Mouse (Mus musculus) heart, postnatal 0 days (tissue): ENCODE results near the gene Trim26. TPM values are rescaled to one million over a fixed set of nuclear protein-coding genes. Genes with fewer than 3 reads are reported as not detected.

Experiments used
- ATAC-seq: fragments of 200-750 bp; cut with Nextera tagmentation; 2 replicates; pipeline ENCODE4 v1.8.0; 2017; ENCODE audit warnings: low read depth, moderate number of reproducible peaks, moderate library complexity; ENCODE audit not compliant: insufficient read depth
- DNase-seq: peaks from one replicate; pipeline ENCODE4 v3.0.0-alpha.2; 2016; ENCODE audit warnings: low spot score
- H3K27ac ChIP-seq: fragments of 300-500 bp; sonication (generic); 2 replicates; pipeline ENCODE4 v1.5.1; 2014; ENCODE audit warnings: low read depth, mild to moderate bottlenecking
- H3K27me3 ChIP-seq: fragments of 300-500 bp; sonication (generic); 2 replicates; pipeline ENCODE4 v1.6.1; 2014; ENCODE audit warnings: low read length, mixed read lengths; ENCODE audit not compliant: control insufficient read depth, insufficient read depth
- H3K36me3 ChIP-seq: fragments of 300-500 bp; sonication (generic); replicated peaks from 2 replicates; pipeline ENCODE4 v1.6.1; 2014; ENCODE audit warnings: low read length, mixed read lengths; ENCODE audit not compliant: control insufficient read depth, insufficient read depth
- H3K4me1 ChIP-seq: fragments of 300-500 bp; sonication (generic); 2 replicates; pipeline ENCODE4 v1.6.1; 2014; ENCODE audit warnings: antibody characterized with exemption; ENCODE audit not compliant: control insufficient read depth, insufficient read depth
- H3K4me2 ChIP-seq: fragments of 300-500 bp; sonication (generic); 2 replicates; pipeline ENCODE4 v1.6.1; 2014; ENCODE audit warnings: low read depth, mild to moderate bottlenecking, low read length, moderate library complexity
- H3K4me3 ChIP-seq: fragments of 300-500 bp; sonication (generic); 2 replicates; pipeline ENCODE4 v1.5.1; 2014; ENCODE audit warnings: low read depth, low read length
- H3K9ac ChIP-seq: fragments of 300-500 bp; sonication (generic); replicated peaks from 2 replicates; pipeline ENCODE4 v1.6.1; 2014; ENCODE audit warnings: low read depth, low read length, mixed read lengths
- H3K9me3 ChIP-seq: fragments of 300-500 bp; sonication (generic); replicated peaks from 2 replicates; pipeline ENCODE4 v1.6.1; 2016; ENCODE audit warnings: low read length; ENCODE audit not compliant: control insufficient read depth
- CTCF ChIP-seq: IDR thresholded peaks from 2 replicates; pipeline ENCODE4 v1.5.1; 2016; ENCODE audit warnings: antibody characterized with exemption, control low read depth, low read depth
- EP300 ChIP-seq: IDR thresholded peaks from 2 replicates; pipeline ENCODE4 v1.6.1; 2016; ENCODE audit warnings: antibody characterized with exemption, low read depth
- WGBS: fragments of 180-500 bp; shearing (Covaris S2); extraction: QIAGEN DNeasy Blood & Tissue Kit; methylation state at CpG from one replicate; pipeline ENCODE4 v1.1.7; 2014; 5-methylcytosine and 5-hydroxymethylcytosine counted together
- polyA plus RNA-seq: library from polyadenylated mRNA; unstranded; fragments of >200 nt; fragmentation: Nextera tagmentation; extraction: Ambion mirVana; gene quantifications from 2 replicates; pipeline ENCODE4 v1.2.1, GENCODE M21; 2015
- total RNA-seq: library from RNA; depleted of rRNA; stranded (reverse); fragments of >200 nt; gene quantifications from 2 replicates; pipeline ENCODE4 v1.2.3, GENCODE M21; 2014; ENCODE audit warnings: low replicate concordance

Trim26 gene
- total and polyA plus RNA-seq, 2 experiments from 2014 or later: 13.8 to 14.0 TPM

DNA sequence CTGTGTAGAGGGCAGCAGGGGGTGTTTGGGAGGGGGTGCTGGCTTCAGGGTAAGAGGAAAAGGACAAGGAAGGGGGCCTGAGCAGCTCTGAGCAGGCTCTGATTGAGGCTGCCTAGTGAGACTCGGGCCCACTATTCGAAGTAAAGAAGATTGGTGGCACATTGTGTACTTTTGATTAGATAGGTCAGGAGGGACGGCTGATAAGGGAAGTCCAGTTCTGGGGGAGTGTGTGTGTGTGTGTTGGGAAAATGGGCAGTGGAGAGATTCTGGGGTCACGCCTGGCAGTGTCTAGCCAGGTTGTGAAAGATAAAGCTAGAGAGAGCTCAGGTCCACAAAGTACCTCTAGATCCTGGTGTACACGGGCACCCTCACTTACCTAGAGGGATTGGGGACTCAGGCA lies 14.7 kb downstream of the Trim26 start:
- Histone ChIP-seq H3K27me3 (no peaks in the 10 kb centered on the region), H3K4me2 (no peak overlapping the region), H3K27ac (no peak overlapping the region), H3K4me1 (no peaks in the 10 kb centered on the region; the same call in 1 of the 2 replicates), H3K9ac (no peak overlapping the region), H3K4me3 (no peak overlapping the region), H3K36me3 (peaks cover 53% of the 10 kb centered on the region), H3K9me3 (no peaks in the 10 kb centered on the region)
- DNase-seq (no peak), ATAC-seq (no peak)
- WGBS: 45% methylated on average over 5 of the region's 5 CpGs
- TF ChIP-seq EP300: no peak
- TF ChIP-seq CTCF: no peak

DNA sequence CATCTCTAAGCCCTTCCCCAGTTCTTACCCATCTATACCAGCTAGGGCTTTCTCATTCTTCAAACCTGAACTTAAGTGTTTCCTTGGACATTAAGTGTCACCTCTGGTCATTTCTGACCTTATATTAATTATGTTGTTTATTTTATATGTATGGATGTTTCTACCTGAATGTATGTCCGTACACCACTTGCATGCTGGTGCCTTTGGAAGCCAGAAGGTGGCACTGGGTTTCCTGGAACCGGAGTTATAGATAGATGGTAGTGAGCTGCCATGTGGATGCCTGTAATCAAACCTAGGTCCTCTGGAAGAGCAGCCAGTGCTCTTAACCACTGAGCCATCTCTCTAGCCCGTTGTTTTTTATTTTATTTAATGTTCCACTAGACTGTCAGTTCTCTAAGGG lies 18.6 kb downstream of the Trim26 start:
- Histone ChIP-seq H3K4me2 (no peak overlapping the region), H3K27me3 (no peaks in the 10 kb centered on the region), H3K27ac (no peak overlapping the region), H3K9ac (no peak overlapping the region), H3K9me3 (no peaks in the 10 kb centered on the region), H3K4me1 (no peaks in the 10 kb centered on the region; the same call in 1 of the 2 replicates), H3K36me3 (peaks cover 81% of the 10 kb centered on the region), H3K4me3 (no peak overlapping the region)
- WGBS: 95% methylated on average over 3 of the region's 3 CpGs
- ATAC-seq (no peak), DNase-seq (no peak)
- TF ChIP-seq EP300 (no peak), CTCF (no peak)

DNA sequence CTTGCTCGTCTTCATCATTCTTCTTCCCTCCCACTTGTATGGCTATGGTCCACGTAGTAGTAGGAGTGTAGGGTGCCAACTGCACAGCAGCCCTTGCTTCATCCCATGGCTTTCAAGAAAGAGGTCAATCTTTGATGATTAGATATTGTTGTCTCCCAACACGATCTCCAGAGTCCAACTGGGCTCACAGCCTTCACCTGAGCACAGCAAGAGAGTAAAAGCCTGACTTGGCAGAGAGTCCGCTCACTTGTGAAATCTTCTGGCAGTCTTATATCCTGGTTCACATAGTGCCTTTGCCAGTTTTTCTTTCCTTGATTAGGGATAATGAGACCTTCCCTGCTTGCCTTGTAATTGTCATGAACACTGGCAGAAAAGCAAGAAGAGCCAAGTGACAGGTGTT lies 19.3 kb downstream of the Trim26 start:
- Histone ChIP-seq H3K9me3 (no peaks in the 10 kb centered on the region), H3K4me1 (no peaks in the 10 kb centered on the region; the same call in 1 of the 2 replicates), H3K36me3 (peaks cover 75% of the 10 kb centered on the region), H3K27ac (no peak overlapping the region), H3K9ac (no peak overlapping the region), H3K4me2 (no peak overlapping the region), H3K27me3 (no peaks in the 10 kb centered on the region), H3K4me3 (no peak overlapping the region)
- ATAC-seq (no peak), DNase-seq (no peak)
- WGBS: 92% methylated on average over 4 of the region's 4 CpGs
- TF ChIP-seq EP300 (no peak), CTCF (no peak)

- Histone ChIP-seq H3K4me3 (no peak overlapping the region), H3K4me2 (no peak overlapping the region), H3K9ac (no peak overlapping the region), H3K4me1 (no peaks in the 10 kb centered on the region), H3K27ac (no peak overlapping the region), H3K36me3 (peaks cover 58% of the 10 kb centered on the region), H3K9me3 (no peaks in the 10 kb centered on the region), H3K27me3 (no peaks in the 10 kb centered on the region)
- no peak for DNase-seq
- no peak for ATAC-seq
- WGBS: 78% methylated on average over 3 of the region's 3 CpGs
- TF ChIP-seq CTCF (no peak), EP300 (no peak)
Measured at GRCm38 (mm10) chr17:36858181-36858580, 21.2 kb downstream of the Trim26 start.

- no peak overlapping the region for H3K4me3 ChIP-seq
- DNase-seq (no peak), ATAC-seq (no peak)
- H3K27ac ChIP-seq: no peak overlapping the region
- H3K4me1 ChIP-seq: no peaks in the 10 kb centered on the region
- H3K9me3 ChIP-seq: no peaks in the 10 kb centered on the region
- peaks cover 20% of the 10 kb centered on the region for H3K27me3 ChIP-seq
- no peak for TF ChIP-seq CTCF
- peaks cover 27% of the 10 kb centered on the region for H3K36me3 ChIP-seq
- H3K9ac ChIP-seq: no peak overlapping the region
- 61% methylated on average over 2 of the region's 2 CpGs for WGBS
- H3K4me2 ChIP-seq: no peak overlapping the region
Measured at GRCm38 (mm10) chr17:36861680-36862079, 24.7 kb downstream of the Trim26 start.

DNA sequence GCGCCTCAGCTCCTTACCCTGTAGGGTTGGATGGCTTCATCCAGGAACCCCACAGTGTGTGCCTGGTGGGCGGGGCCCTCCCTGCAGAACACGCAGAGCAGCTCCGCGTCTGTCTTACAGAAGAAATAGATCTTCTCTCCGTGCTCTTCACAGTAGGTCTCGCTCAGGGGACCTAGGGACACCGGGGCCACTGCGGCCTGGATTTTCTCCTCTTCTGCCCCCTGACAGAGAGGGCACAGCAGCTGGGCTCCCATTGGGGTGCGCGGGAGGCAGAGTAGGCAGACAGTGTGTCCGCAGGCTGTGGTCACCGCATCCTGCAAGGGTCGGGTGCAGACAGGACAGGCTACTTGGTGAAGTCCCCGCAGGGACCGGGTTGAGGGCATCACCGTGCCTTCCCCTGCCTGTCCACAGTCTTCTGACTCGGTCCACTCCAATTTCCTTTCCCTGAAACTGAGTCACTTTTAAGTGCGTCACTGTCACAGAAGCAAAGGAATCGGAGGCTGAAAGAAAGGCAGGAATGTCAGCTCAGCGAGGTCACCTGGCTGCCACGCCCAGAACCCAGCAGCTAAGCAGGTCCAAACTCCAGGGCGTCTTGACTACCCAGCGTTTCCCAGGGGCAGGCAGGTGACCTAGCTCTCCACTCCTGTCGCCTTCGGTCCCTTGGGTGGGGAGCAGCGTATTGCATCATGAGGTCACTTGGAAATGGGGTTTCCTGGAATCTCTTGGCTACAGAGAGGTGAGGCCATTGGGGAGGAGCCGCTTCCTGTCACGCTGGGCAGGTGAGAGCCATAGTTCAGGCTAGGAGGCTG lies 30.0 kb downstream of the Trim26 start, which contains the start of gene Trim15:
Gene Trim15 (minus strand): TSS at position 492 of the 809 bp plus-strand sequence.
- 10% methylated on average over 29 of the region's 29 CpGs for WGBS
- H3K27me3 ChIP-seq: peaks cover 33% of the 10 kb centered on the region
- H3K9me3 ChIP-seq: no peaks in the 10 kb centered on the region
- 0 out of 2 replicates have a peak within 1 kb of the TSS, but pooled peaks have one; percentile 21 for H3K4me2 ChIP-seq
- DNase-seq: no peak
- no peak for ATAC-seq
- H3K27ac ChIP-seq: no peak within 1 kb of the TSS
- H3K4me3 ChIP-seq: 0 out of 2 replicates have a peak within 1 kb of the TSS, but pooled peaks have one; percentile 13
- H3K9ac ChIP-seq: no peak within 1 kb of the TSS
- H3K4me1 ChIP-seq: no peaks in the 10 kb centered on the region
- no peaks in the 10 kb centered on the region for H3K36me3 ChIP-seq
- TF ChIP-seq CTCF: no peak
